Mouse (Mus musculus): Measurements from ENCODE around the gene Adgrb2. TPM values are rescaled to one million over a fixed set of nuclear protein-coding genes. Genes with fewer than 3 reads are reported as not detected.

Gene Adgrb2
- polyA plus RNA-seq, 1 experiment from 2014 or later: 15.5 TPM

GRCm38 (mm10) chr4:129974285-129974684, 10.4 kb upstream of the Adgrb2 start:
- Histone ChIP-seq H3K36me3 (no peaks in the 10 kb centered on the region), H3K4me1 (peaks cover 42% of the 10 kb centered on the region), H3K9ac (replicated peaks) (no peak overlapping the region), H3K4me2 (no peak overlapping the region), H3K9me3 (replicated peaks) (no peaks in the 10 kb centered on the region), H3K4me3 (replicated peaks) (no peak overlapping the region), H3K27me3 (replicated peaks) (peaks cover 4% of the 10 kb centered on the region), H3K27ac (replicated peaks) (no peak overlapping the region)
- ATAC-seq (ENCODE audit: low FRiP score): no peak
- 56% methylated on average over 9 of the region's 9 CpGs for WGBS

DNA sequence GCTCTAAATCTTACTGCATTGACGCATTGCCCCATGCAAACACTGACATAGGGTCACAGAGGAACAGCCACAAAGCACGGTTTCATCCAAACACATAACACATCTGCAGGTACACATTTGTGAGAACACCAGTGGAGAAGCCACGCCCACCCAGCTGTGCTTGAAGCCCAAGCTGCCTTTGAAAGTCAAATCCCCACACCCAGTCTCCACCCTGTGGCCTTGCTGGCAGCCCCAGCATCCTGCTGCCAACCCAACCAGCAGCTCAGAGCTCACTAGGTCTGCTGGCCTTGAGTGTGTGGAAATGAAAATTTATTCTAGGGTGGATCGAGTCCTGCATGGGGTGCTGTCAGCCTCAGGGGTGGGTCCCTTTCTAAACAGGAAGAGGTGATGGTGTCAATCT, 7.4 kb upstream of the Adgrb2 start:
- H3K4me3 ChIP-seq (replicated peaks): no peak overlapping the region
- H3K27me3 ChIP-seq (replicated peaks): peaks cover 13% of the 10 kb centered on the region
- no peaks in the 10 kb centered on the region for H3K36me3 ChIP-seq
- H3K9ac ChIP-seq (replicated peaks): no peak overlapping the region
- 59% methylated on average over 4 of the region's 4 CpGs for WGBS
- ATAC-seq (ENCODE audit: low FRiP score): no peak
- no peak overlapping the region for H3K4me2 ChIP-seq
- H3K9me3 ChIP-seq (replicated peaks): no peaks in the 10 kb centered on the region
- H3K4me1 ChIP-seq: peaks cover 34% of the 10 kb centered on the region
- no peak overlapping the region for H3K27ac ChIP-seq (replicated peaks)

DNA sequence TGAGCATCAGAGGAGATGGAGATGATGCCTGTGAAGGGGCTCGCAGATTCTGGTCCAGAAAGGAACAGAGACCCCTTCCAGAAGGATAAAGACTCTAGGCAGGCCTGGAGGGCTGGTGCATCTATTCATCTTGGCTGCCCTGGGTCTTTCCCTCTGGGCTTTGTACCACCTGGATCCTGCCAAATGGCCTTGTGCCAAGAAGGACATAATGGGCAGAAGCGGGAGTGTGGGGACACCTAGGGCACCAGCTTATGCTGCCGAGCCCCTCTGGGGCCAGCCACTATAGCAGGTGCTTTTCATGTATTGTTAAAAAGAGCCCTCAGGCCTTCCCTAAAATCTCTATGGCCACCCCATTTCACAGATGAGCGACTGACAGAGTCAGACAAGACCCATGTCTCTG, 6.4 kb upstream of the Adgrb2 start:
- Histone ChIP-seq H3K27me3 (replicated peaks) (peaks cover 13% of the 10 kb centered on the region), H3K4me1 (peaks cover 37% of the 10 kb centered on the region), H3K27ac (replicated peaks) (no peak overlapping the region), H3K9ac (replicated peaks) (no peak overlapping the region), H3K4me3 (replicated peaks) (no peak overlapping the region), H3K9me3 (replicated peaks) (no peaks in the 10 kb centered on the region), H3K4me2 (no peak overlapping the region), H3K36me3 (no peaks in the 10 kb centered on the region)
- no peak for ATAC-seq (ENCODE audit: low FRiP score)
- 44% methylated on average over 4 of the region's 4 CpGs for WGBS

DNA sequence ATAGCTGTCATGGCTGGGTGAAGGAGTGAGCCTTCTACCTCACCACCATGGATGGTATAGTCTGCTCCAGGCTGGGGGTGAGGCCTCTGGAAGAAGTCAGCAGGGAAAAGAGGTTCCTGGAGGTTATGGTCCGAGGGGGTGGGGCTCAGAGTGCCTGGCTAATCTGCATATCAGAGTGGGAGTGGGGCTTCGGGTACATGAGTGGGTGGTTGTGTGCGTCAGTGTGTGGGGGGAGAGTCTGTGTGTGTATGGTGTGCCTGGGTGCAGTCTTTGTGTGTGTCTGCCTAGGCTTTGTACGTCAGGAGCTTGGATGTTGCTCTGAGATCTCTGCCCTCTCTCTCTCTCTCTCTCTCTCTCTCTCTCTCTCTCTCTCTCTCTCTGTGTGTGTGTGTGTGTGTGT, 5.7 kb upstream of the Adgrb2 start:
- whole genome bisulfite sequencing: 69% methylated on average over 4 of the region's 4 CpGs
- Histone ChIP-seq H3K9ac (replicated peaks) (no peak overlapping the region), H3K36me3 (no peaks in the 10 kb centered on the region), H3K27me3 (replicated peaks) (peaks cover 13% of the 10 kb centered on the region), H3K27ac (replicated peaks) (no peak overlapping the region), H3K4me2 (no peak overlapping the region), H3K9me3 (replicated peaks) (no peaks in the 10 kb centered on the region), H3K4me3 (replicated peaks) (no peak overlapping the region), H3K4me1 (peaks cover 39% of the 10 kb centered on the region)
- ATAC-seq (ENCODE audit: low FRiP score): no peak

DNA sequence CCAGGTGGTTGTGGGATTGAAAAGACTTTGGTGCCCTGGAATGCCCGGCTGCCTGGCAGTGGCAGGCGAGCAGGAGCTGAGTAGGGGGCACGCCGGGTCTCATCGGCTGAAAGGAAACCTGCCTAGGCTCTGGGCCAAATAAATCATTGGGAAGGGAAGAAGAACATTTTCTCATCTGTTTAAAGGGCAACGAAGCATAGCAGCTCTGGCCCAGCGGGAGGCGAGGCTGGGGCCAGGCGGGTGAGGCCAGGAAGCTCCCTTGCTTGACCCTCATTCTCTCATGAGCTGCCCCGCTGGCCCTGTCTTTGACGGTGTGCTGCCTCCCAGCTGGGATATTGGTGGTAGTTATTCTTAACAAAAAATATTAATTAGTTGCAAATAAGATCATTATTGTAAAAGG, 3.0 kb upstream of the Adgrb2 start:
- WGBS: 25% methylated on average over 11 of the region's 11 CpGs
- Histone ChIP-seq H3K4me3 (replicated peaks) (no peak overlapping the region), H3K36me3 (no peaks in the 10 kb centered on the region), H3K9me3 (replicated peaks) (no peaks in the 10 kb centered on the region), H3K27me3 (replicated peaks) (peaks cover 8% of the 10 kb centered on the region; the same call in 1 of the 2 replicates), H3K4me2 (no peak overlapping the region), H3K4me1 (peaks cover 51% of the 10 kb centered on the region), H3K27ac (replicated peaks) (no peak overlapping the region), H3K9ac (replicated peaks) (no peak overlapping the region)
- no peak for ATAC-seq (ENCODE audit: low FRiP score)

- no peak for ATAC-seq (ENCODE audit: low FRiP score)
- no peaks in the 10 kb centered on the region for H3K36me3 ChIP-seq
- H3K27me3 ChIP-seq (replicated peaks): peaks cover 14% of the 10 kb centered on the region; the same call in 1 of the 2 replicates
- 15% methylated on average over 5 of the region's 5 CpGs for WGBS
- 0 out of 2 replicates have a peak overlapping the region, but pooled peaks have one; percentile 86 for H3K4me2 ChIP-seq
- H3K27ac ChIP-seq (replicated peaks): peak overlapping the region; percentile 28; the same call in 1 of the 2 replicates
- no peak overlapping the region for H3K9ac ChIP-seq (replicated peaks)
- peaks cover 63% of the 10 kb centered on the region for H3K4me1 ChIP-seq
- no peak overlapping the region for H3K4me3 ChIP-seq (replicated peaks)
- no peaks in the 10 kb centered on the region for H3K9me3 ChIP-seq (replicated peaks)
These were observed 1.6 kb upstream of the Adgrb2 start for GRCm38 (mm10) chr4:129983046-129983445.

GRCm38 (mm10) chr4:129983764-129984420, 778 bp upstream of the Adgrb2 start:
- ATAC-seq (ENCODE audit: low FRiP score): peak; percentile 45
- Histone ChIP-seq H3K4me2 (peak overlapping the region; percentile 86), H3K36me3 (no peaks in the 10 kb centered on the region), H3K4me1 (peaks cover 66% of the 10 kb centered on the region), H3K4me3 (replicated peaks) (peak overlapping the region; percentile 82), H3K9me3 (replicated peaks) (no peaks in the 10 kb centered on the region), H3K27me3 (replicated peaks) (peaks cover 14% of the 10 kb centered on the region; the same call in 1 of the 2 replicates), H3K9ac (replicated peaks) (peak overlapping the region; percentile 85), H3K27ac (replicated peaks) (peak overlapping the region; percentile 87)
- 2% methylated on average over 15 of the region's 15 CpGs for WGBS

DNA sequence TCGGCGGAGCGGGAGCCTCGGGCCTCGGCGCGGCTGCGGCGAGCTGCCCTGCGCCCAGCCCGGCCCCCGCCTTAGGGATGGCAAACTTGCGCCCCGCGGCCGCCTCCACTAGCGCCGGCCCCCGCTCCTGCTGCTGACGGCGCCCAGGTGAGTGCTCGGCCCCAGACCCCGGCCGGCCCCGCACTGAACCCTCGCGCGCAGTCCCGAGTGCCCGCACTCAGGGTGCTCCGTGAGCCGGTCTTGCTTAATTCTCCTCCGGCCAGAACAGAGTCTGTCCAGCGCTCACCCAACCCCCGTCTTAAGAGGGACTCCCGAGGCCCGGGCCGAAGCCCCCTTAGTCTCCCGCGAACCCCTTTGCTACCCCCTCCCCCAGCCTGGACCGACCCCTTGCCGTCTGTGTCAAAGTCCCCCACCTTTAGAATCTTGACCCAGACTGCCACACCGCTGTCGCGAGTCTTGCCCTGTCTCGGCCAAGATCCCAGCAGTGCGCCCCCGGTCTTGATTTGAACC, 546 bp downstream of the Adgrb2 start:
- WGBS: 1% methylated on average over 35 of the region's 48 CpGs
- Histone ChIP-seq H3K27me3 (replicated peaks) (peaks cover 14% of the 10 kb centered on the region; the same call in 1 of the 2 replicates), H3K4me3 (replicated peaks) (peak overlapping the region; percentile 82), H3K9me3 (replicated peaks) (no peaks in the 10 kb centered on the region), H3K4me2 (peak overlapping the region; percentile 86), H3K36me3 (no peaks in the 10 kb centered on the region), H3K27ac (replicated peaks) (peak overlapping the region; percentile 87), H3K9ac (replicated peaks) (peak overlapping the region; percentile 85), H3K4me1 (peaks cover 68% of the 10 kb centered on the region)
- ATAC-seq (ENCODE audit: low FRiP score): 0 out of 2 replicates have a peak, but pooled peaks have one; percentile 2

- Histone ChIP-seq H3K4me1 (peaks cover 68% of the 10 kb centered on the region), H3K27me3 (replicated peaks) (peaks cover 10% of the 10 kb centered on the region; the same call in 1 of the 2 replicates), H3K4me2 (peak overlapping the region; percentile 86), H3K9ac (replicated peaks) (peak overlapping the region; percentile 85), H3K9me3 (replicated peaks) (no peaks in the 10 kb centered on the region), H3K27ac (replicated peaks) (peak overlapping the region; percentile 87), H3K4me3 (replicated peaks) (peak overlapping the region; percentile 82), H3K36me3 (no peaks in the 10 kb centered on the region)
- WGBS: under 1% methylated on average over 57 of the region's 58 CpGs
- peak; percentile 18 for ATAC-seq (ENCODE audit: low FRiP score)
These were observed 1.2 kb downstream of the Adgrb2 start for GRCm38 (mm10) chr4:129985671-129986441.

GRCm38 (mm10) chr4:129987825-129988504, 3.3 kb downstream of the Adgrb2 start:
- Histone ChIP-seq H3K27ac (replicated peaks) (0 out of 2 replicates have a peak overlapping the region, but pooled peaks have one; percentile 20), H3K9me3 (replicated peaks) (no peaks in the 10 kb centered on the region), H3K4me2 (peak overlapping the region; percentile 86), H3K4me1 (peaks cover 55% of the 10 kb centered on the region), H3K36me3 (no peaks in the 10 kb centered on the region), H3K9ac (replicated peaks) (peak overlapping the region; percentile 48), H3K27me3 (replicated peaks) (peaks cover 5% of the 10 kb centered on the region; the same call in 1 of the 2 replicates), H3K4me3 (replicated peaks) (peak overlapping the region; percentile 48)
- WGBS: 1% methylated on average over 50 of the region's 53 CpGs
- no peak for ATAC-seq (ENCODE audit: low FRiP score)

GRCm38 (mm10) chr4:129989925-129990324, 5.3 kb downstream of the Adgrb2 start:
- H3K27me3 ChIP-seq (replicated peaks): peaks cover 5% of the 10 kb centered on the region; the same call in 1 of the 2 replicates
- no peak for ATAC-seq (ENCODE audit: low FRiP score)
- H3K36me3 ChIP-seq: no peaks in the 10 kb centered on the region
- H3K9me3 ChIP-seq (replicated peaks): no peaks in the 10 kb centered on the region
- no peak overlapping the region for H3K9ac ChIP-seq (replicated peaks)
- peaks cover 59% of the 10 kb centered on the region for H3K4me1 ChIP-seq
- H3K4me2 ChIP-seq: no peak overlapping the region
- no peak overlapping the region for H3K4me3 ChIP-seq (replicated peaks)
- no peak overlapping the region for H3K27ac ChIP-seq (replicated peaks)
- 71% methylated on average over 4 of the region's 4 CpGs for WGBS

Data from neural tube, embryonic 15.5 days (tissue).